Mouse (Mus musculus) G1E (cell line): ENCODE measurements around the gene Nelfb.

Experiments
- CTCF ChIP-seq: IDR thresholded peaks from 2 replicates; pipeline ENCODE4 v1.5.1; 2012; ENCODE audit warnings: low read depth, low read length, inconsistent platforms, mixed read lengths
- GATA1 ChIP-seq: IDR thresholded peaks from 2 replicates; pipeline ENCODE4 v1.6.1; 2012; ENCODE audit warnings: borderline replicate concordance, low read length, inconsistent platforms, mixed read lengths
- GATA2 ChIP-seq: IDR thresholded peaks from 2 replicates; pipeline ENCODE4 v1.6.1; 2012; ENCODE audit warnings: low read depth, low read length, inconsistent platforms, borderline replicate concordance
- POLR2AphosphoS5 ChIP-seq: IDR thresholded peaks from 2 replicates; pipeline ENCODE4 v1.6.1; 2012; ENCODE audit warnings: low read depth, low read length, inconsistent platforms; ENCODE audit not compliant: insufficient replicate concordance
- TAL1 ChIP-seq: conservative IDR thresholded peaks from 2 replicates; pipeline ENCODE4 v1.6.1; 2012; ENCODE audit warnings: low read depth, low read length, inconsistent platforms, mixed read lengths

DNA sequence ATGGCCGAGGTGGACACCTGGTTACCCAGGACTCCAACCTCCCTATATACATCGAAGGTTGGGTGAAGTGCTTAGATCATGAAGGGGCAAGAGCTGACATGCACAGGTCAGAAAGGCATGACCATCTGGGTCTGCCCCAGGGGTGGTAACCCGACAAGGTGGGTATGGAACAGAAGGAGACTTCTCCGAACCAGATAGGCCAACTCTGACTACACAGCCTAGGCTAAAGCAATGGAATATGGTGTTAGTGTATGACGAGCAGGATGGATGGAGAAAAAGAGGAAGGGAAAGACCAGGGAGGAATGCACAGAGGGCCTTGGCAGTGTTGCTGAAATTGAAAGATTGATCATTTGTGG is 24.7 kb downstream of the Nelfb start:
- no peak for TF ChIP-seq CTCF
- TF ChIP-seq GATA1, result no peak
- TF ChIP-seq POLR2AphosphoS5, result no peak
- no peak for TF ChIP-seq GATA2
- no peak for TF ChIP-seq TAL1
